In genomic region chr17:46084091-46084501, GRCm38 (mm10) we compare ENCODE assay signal across 8 mouse cellular contexts. TPM values are rescaled to one million over a fixed set of nuclear protein-coding genes. Genes with fewer than 3 reads are reported as not detected.
A peak's percentile ranks its signal among the peaks of the same experiment; 100 is the strongest.
DNase-seq lines count a peak whose midpoint lies in the region; ATAC-seq and TF ChIP-seq lines count a peak whose summit lies in the region.

No protein-coding gene starts in this region.

- intact Hi-C loops in left cerebral cortex, adult 2 months (cut with DNase I), result no loop called here

- peak overlapping the region; percentile 53 for H3K4me2 ChIP-seq in intestine, embryonic 15.5 days (replicated peaks)

- peaks cover 26% of the 10 kb centered on the region for H3K4me1 ChIP-seq in intestine, embryonic 15.5 days (replicated peaks)

- ATAC-seq in common myeloid progenitor, adult 5-6 weeks (replicated peaks; ENCODE audit: low read depth, poor library complexity, severe bottlenecking), result peak; percentile 75
- ATAC-seq in granulocyte monocyte progenitor cell, adult 5-6 weeks (replicated peaks; ENCODE audit: poor library complexity, severe bottlenecking), result peak; percentile 53
- peak; percentile 93 for ATAC-seq in intestine, embryonic 15.5 days
- ATAC-seq in megakaryocyte, adult 5-6 weeks (ENCODE audit: poor library complexity, severe bottlenecking), result no peak

- TF ChIP-seq CTCF in left cerebral cortex, adult 2 months (IDR thresholded peaks at IDR 0.05), result no peak

- 15% methylated on average over 8 of the region's 10 CpGs for WGBS in intestine, embryonic 15.5 days

- H3K27me3 ChIP-seq in intestine, embryonic 15.5 days (replicated peaks), result no peaks in the 10 kb centered on the region

- no peaks in the 10 kb centered on the region for H3K9me3 ChIP-seq in intestine, embryonic 15.5 days

- H3K4me3 ChIP-seq in intestine, embryonic 15.5 days (replicated peaks), result 0 out of 2 replicates have a peak overlapping the region, but pooled peaks have one; percentile 11
- H3K4me3 ChIP-seq in left cerebral cortex, adult 2 months, result no peak overlapping the region

- peak overlapping the region; percentile 75 for H3K27ac ChIP-seq in intestine, embryonic 15.5 days
- H3K27ac ChIP-seq in left cerebral cortex, adult 2 months, result no peak overlapping the region

- peak; percentile 70 for DNase-seq in adipocyte (ENCODE audit: low spot score)
- DNase-seq in left cerebral cortex, adult 2 months (ENCODE audit: extremely low spot score in 1 of 2, low spot score in 2 of 2), result peak; percentile 64 to 75
- peak; percentile 94 for DNase-seq in lung, postnatal 36 days
- peak; percentile 89 for DNase-seq in right cerebral cortex, postnatal 4 days

- H3K9ac ChIP-seq in intestine, embryonic 15.5 days, result no peak overlapping the region

- no peaks in the 10 kb centered on the region for H3K36me3 ChIP-seq in intestine, embryonic 15.5 days

RNA-seq across cellular contexts. Expression of gene Mrps18a, which starts 26.7 kb away (rescaled TPM):
- total RNA-seq in common myeloid progenitor, adult 5-6 weeks (2017), result 41.5 and 50.5 TPM in 2 replicates
- 70.4 and 96.2 TPM in 2 replicates for total RNA-seq in granulocyte monocyte progenitor cell, adult 5-6 weeks (2014; fragmentation: Nextera tagmentation)
- 47.9 and 53.2 TPM in 2 replicates for total RNA-seq in granulocyte monocyte progenitor cell, adult 5-6 weeks (2017)
- polyA plus RNA-seq in intestine, embryonic 15.5 days (2015; fragmentation: Nextera tagmentation; extraction: Ambion mirVana), result 153 and 158 TPM in 2 replicates
- 10 to 100 TPM; 79.3 to 84.5 TPM for total RNA-seq in left cerebral cortex, adult 2 months (2021)
- total RNA-seq in megakaryocyte, adult 5-6 weeks (2015), result 35.5 and 46.1 TPM in 2 replicates
- total RNA-seq in megakaryocyte, adult 5-6 weeks (2017), result 28.7 and 39.4 TPM in 2 replicates

RNA-seq across cellular contexts. Expression of gene Vegfa, which starts 51.9 kb away (rescaled TPM):
- total RNA-seq in common myeloid progenitor, adult 5-6 weeks (2017), result 13.2 and 17.9 TPM in 2 replicates
- total RNA-seq in granulocyte monocyte progenitor cell, adult 5-6 weeks (2014; fragmentation: Nextera tagmentation), result 21.2 and 28.6 TPM in 2 replicates
- total RNA-seq in granulocyte monocyte progenitor cell, adult 5-6 weeks (2017), result 34.3 and 41.4 TPM in 2 replicates
- polyA plus RNA-seq in intestine, embryonic 15.5 days (2015; fragmentation: Nextera tagmentation; extraction: Ambion mirVana), result 3.6 and 4.7 TPM in 2 replicates
- 10 to 100 TPM; 88.2 to 90.7 TPM for total RNA-seq in left cerebral cortex, adult 2 months (2021)
- 5.6 and 9.1 TPM in 2 replicates for total RNA-seq in megakaryocyte, adult 5-6 weeks (2015)
- total RNA-seq in megakaryocyte, adult 5-6 weeks (2017), result 4.8 and 11.4 TPM in 2 replicates

RNA-seq across cellular contexts. Expression of gene Rsph9, which starts 59.9 kb away (rescaled TPM):
- total RNA-seq in common myeloid progenitor, adult 5-6 weeks (2017), result 1.3 TPM in 1 of 2 replicates, not detected in the other
- not detected in 2 replicates for total RNA-seq in granulocyte monocyte progenitor cell, adult 5-6 weeks (2014; fragmentation: Nextera tagmentation)
- not detected in 2 replicates for total RNA-seq in granulocyte monocyte progenitor cell, adult 5-6 weeks (2017)
- polyA plus RNA-seq in intestine, embryonic 15.5 days (2015; fragmentation: Nextera tagmentation; extraction: Ambion mirVana), result 8.1 and 8.6 TPM in 2 replicates
- 10 to 100 TPM; 21.7 to 22.0 TPM for total RNA-seq in left cerebral cortex, adult 2 months (2021)
- total RNA-seq in megakaryocyte, adult 5-6 weeks (2015), result not detected in 2 replicates
- total RNA-seq in megakaryocyte, adult 5-6 weeks (2017), result not detected in 2 replicates
